Mouse (Mus musculus) small intestine, adult 2 months (tissue): Measurements from ENCODE around the gene Urah.

Experiments used
- CTCF ChIP-seq: fragments of 200-500 bp; IDR thresholded peaks from 2 replicates; pipeline ENCODE4 v1.5.1; 2012; ENCODE audit warnings: low read depth, mild to moderate bottlenecking, control low read depth, inconsistent platforms, low read length, moderate library complexity, mixed read lengths; ENCODE audit not compliant: insufficient replicate concordance, insufficient read length; ENCODE audit errors: extremely low read depth
- POLR2A ChIP-seq: fragments of 200-500 bp; IDR thresholded peaks from 2 replicates; pipeline ENCODE4 v1.6.1; 2012; ENCODE audit warnings: low read depth, mild to moderate bottlenecking, control low read depth, inconsistent platforms, low read length, moderate library complexity

- no peak for TF ChIP-seq CTCF
- no peak for TF ChIP-seq POLR2A
Observed at GRCm38 (mm10) chr7:140839556-140839955, 4.7 kb downstream of the Urah start.
